Mouse (Mus musculus): ENCODE measurements around the gene Atp1b1. TPM values are rescaled to one million over a fixed set of nuclear protein-coding genes. Genes with fewer than 3 reads are reported as not detected.

Gene Atp1b1
- polyA plus RNA-seq, 1 experiment from 2014 or later: 306 TPM

- no peak overlapping the region for H3K9ac ChIP-seq (ENCODE audit: low read length)
- H3K4me1 ChIP-seq (ENCODE audit: control insufficient read depth, insufficient read depth, low read length): peaks cover 17% of the 10 kb centered on the region
- no peak overlapping the region for H3K27ac ChIP-seq (ENCODE audit: low read length)
- no peaks in the 10 kb centered on the region for H3K9me3 ChIP-seq (replicated peaks; ENCODE audit: control insufficient read depth, low read length)
- ATAC-seq (replicated peaks; ENCODE audit: extremely low read depth, insufficient read depth, low FRiP score): no peak
- no peaks in the 10 kb centered on the region for H3K27me3 ChIP-seq (ENCODE audit: control insufficient read depth, insufficient read depth, low read length)
- 89% methylated on average over 5 of the region's 5 CpGs for WGBS
- H3K36me3 ChIP-seq (ENCODE audit: control insufficient read depth, insufficient read depth): no peaks in the 10 kb centered on the region
- H3K4me3 ChIP-seq (ENCODE audit: low read length): no peak overlapping the region
- no peak overlapping the region for H3K4me2 ChIP-seq (ENCODE audit: low read depth, low read length)
These were observed 13.5 kb upstream of the Atp1b1 start for GRCm38 (mm10) chr1:164471632-164472031.

GRCm38 (mm10) chr1:164470985-164471384, 12.8 kb upstream of the Atp1b1 start:
- H3K27ac ChIP-seq (ENCODE audit: low read length): no peak overlapping the region
- H3K4me2 ChIP-seq (ENCODE audit: low read depth, low read length): no peak overlapping the region
- no peaks in the 10 kb centered on the region for H3K27me3 ChIP-seq (ENCODE audit: control insufficient read depth, insufficient read depth, low read length)
- ATAC-seq (replicated peaks; ENCODE audit: extremely low read depth, insufficient read depth, low FRiP score): no peak
- H3K4me3 ChIP-seq (ENCODE audit: low read length): no peak overlapping the region
- 70% methylated on average over 6 of the region's 6 CpGs for WGBS
- no peak overlapping the region for H3K9ac ChIP-seq (ENCODE audit: low read length)
- no peaks in the 10 kb centered on the region for H3K9me3 ChIP-seq (replicated peaks; ENCODE audit: control insufficient read depth, low read length)
- H3K36me3 ChIP-seq (ENCODE audit: control insufficient read depth, insufficient read depth): no peaks in the 10 kb centered on the region
- peaks cover 17% of the 10 kb centered on the region for H3K4me1 ChIP-seq (ENCODE audit: control insufficient read depth, insufficient read depth, low read length)

- 83% methylated on average over 8 of the region's 8 CpGs for WGBS
- Histone ChIP-seq H3K4me1 (ENCODE audit: control insufficient read depth, insufficient read depth, low read length) (no peaks in the 10 kb centered on the region), H3K27me3 (ENCODE audit: control insufficient read depth, insufficient read depth, low read length) (no peaks in the 10 kb centered on the region), H3K9me3 (replicated peaks; ENCODE audit: control insufficient read depth, low read length) (no peaks in the 10 kb centered on the region), H3K9ac (ENCODE audit: low read length) (no peak overlapping the region), H3K4me2 (ENCODE audit: low read depth, low read length) (no peak overlapping the region), H3K27ac (ENCODE audit: low read length) (no peak overlapping the region), H3K36me3 (ENCODE audit: control insufficient read depth, insufficient read depth) (no peaks in the 10 kb centered on the region), H3K4me3 (ENCODE audit: low read length) (no peak overlapping the region)
- no peak for ATAC-seq (replicated peaks; ENCODE audit: extremely low read depth, insufficient read depth, low FRiP score)
These were observed 10.2 kb upstream of the Atp1b1 start for GRCm38 (mm10) chr1:164468329-164468728.

GRCm38 (mm10) chr1:164467406-164467805, 9.3 kb upstream of the Atp1b1 start:
- Histone ChIP-seq H3K27me3 (ENCODE audit: control insufficient read depth, insufficient read depth, low read length) (no peaks in the 10 kb centered on the region), H3K9ac (ENCODE audit: low read length) (no peak overlapping the region), H3K9me3 (replicated peaks; ENCODE audit: control insufficient read depth, low read length) (no peaks in the 10 kb centered on the region), H3K4me1 (ENCODE audit: control insufficient read depth, insufficient read depth, low read length) (peaks cover 2% of the 10 kb centered on the region; the same call in 1 of the 2 replicates), H3K4me2 (ENCODE audit: low read depth, low read length) (no peak overlapping the region), H3K36me3 (ENCODE audit: control insufficient read depth, insufficient read depth) (no peaks in the 10 kb centered on the region), H3K27ac (ENCODE audit: low read length) (no peak overlapping the region), H3K4me3 (ENCODE audit: low read length) (no peak overlapping the region)
- ATAC-seq (replicated peaks; ENCODE audit: extremely low read depth, insufficient read depth, low FRiP score): no peak
- WGBS: 90% methylated on average over 10 of the region's 10 CpGs

GRCm38 (mm10) chr1:164461726-164462125, 3.6 kb upstream of the Atp1b1 start:
- no peaks in the 10 kb centered on the region for H3K9me3 ChIP-seq (replicated peaks; ENCODE audit: control insufficient read depth, low read length)
- H3K9ac ChIP-seq (ENCODE audit: low read length): peak overlapping the region; percentile 3
- peaks cover 28% of the 10 kb centered on the region for H3K4me1 ChIP-seq (ENCODE audit: control insufficient read depth, insufficient read depth, low read length)
- no peaks in the 10 kb centered on the region for H3K36me3 ChIP-seq (ENCODE audit: control insufficient read depth, insufficient read depth)
- H3K27me3 ChIP-seq (ENCODE audit: control insufficient read depth, insufficient read depth, low read length): peaks cover 2% of the 10 kb centered on the region; the same call in 1 of the 2 replicates
- ATAC-seq (replicated peaks; ENCODE audit: extremely low read depth, insufficient read depth, low FRiP score): peak; percentile 38
- 22% methylated on average over 10 of the region's 10 CpGs for WGBS
- H3K4me3 ChIP-seq (ENCODE audit: low read length): peak overlapping the region; percentile 4; the same call in 1 of the 2 replicates
- peak overlapping the region; percentile 44 for H3K4me2 ChIP-seq (ENCODE audit: low read depth, low read length)
- H3K27ac ChIP-seq (ENCODE audit: low read length): peak overlapping the region; percentile 82

- peaks cover 28% of the 10 kb centered on the region for H3K4me1 ChIP-seq (ENCODE audit: control insufficient read depth, insufficient read depth, low read length)
- H3K9ac ChIP-seq (ENCODE audit: low read length): peak overlapping the region; percentile 3
- H3K27ac ChIP-seq (ENCODE audit: low read length): peak overlapping the region; percentile 82
- H3K4me3 ChIP-seq (ENCODE audit: low read length): peak overlapping the region; percentile 4; the same call in 1 of the 2 replicates
- WGBS: 59% methylated on average over 13 of the region's 13 CpGs
- no peaks in the 10 kb centered on the region for H3K36me3 ChIP-seq (ENCODE audit: control insufficient read depth, insufficient read depth)
- no peak for ATAC-seq (replicated peaks; ENCODE audit: extremely low read depth, insufficient read depth, low FRiP score)
- no peaks in the 10 kb centered on the region for H3K9me3 ChIP-seq (replicated peaks; ENCODE audit: control insufficient read depth, low read length)
- peaks cover 2% of the 10 kb centered on the region; the same call in 1 of the 2 replicates for H3K27me3 ChIP-seq (ENCODE audit: control insufficient read depth, insufficient read depth, low read length)
- peak overlapping the region; percentile 44 for H3K4me2 ChIP-seq (ENCODE audit: low read depth, low read length)
These were observed 3.0 kb upstream of the Atp1b1 start for GRCm38 (mm10) chr1:164460921-164461697.

GRCm38 (mm10) chr1:164459127-164459905, 1.2 kb upstream of the Atp1b1 start:
- Histone ChIP-seq H3K9ac (ENCODE audit: low read length) (peak overlapping the region; percentile 99), H3K27ac (ENCODE audit: low read length) (peak overlapping the region; percentile 98)
- no peak for ATAC-seq (replicated peaks; ENCODE audit: extremely low read depth, insufficient read depth, low FRiP score)

GRCm38 (mm10) chr1:164458621-164459051, 481 bp upstream of the Atp1b1 start:
- 1% methylated on average over 22 of the region's 22 CpGs for WGBS
- H3K36me3 ChIP-seq (ENCODE audit: control insufficient read depth, insufficient read depth): no peaks in the 10 kb centered on the region
- peak overlapping the region; percentile 99 for H3K9ac ChIP-seq (ENCODE audit: low read length)
- H3K9me3 ChIP-seq (replicated peaks; ENCODE audit: control insufficient read depth, low read length): no peaks in the 10 kb centered on the region
- peak overlapping the region; percentile 87 for H3K4me3 ChIP-seq (ENCODE audit: low read length)
- peak overlapping the region; percentile 61 for H3K4me2 ChIP-seq (ENCODE audit: low read depth, low read length)
- peaks cover 2% of the 10 kb centered on the region; the same call in 1 of the 2 replicates for H3K27me3 ChIP-seq (ENCODE audit: control insufficient read depth, insufficient read depth, low read length)
- peak overlapping the region; percentile 98 for H3K27ac ChIP-seq (ENCODE audit: low read length)
- ATAC-seq (replicated peaks; ENCODE audit: extremely low read depth, insufficient read depth, low FRiP score): peak; percentile 25
- H3K4me1 ChIP-seq (ENCODE audit: control insufficient read depth, insufficient read depth, low read length): peaks cover 39% of the 10 kb centered on the region

More at GRCm38 (mm10) chr1:164459127-164459905, 1.2 kb upstream of the Atp1b1 start:
- H3K36me3 ChIP-seq (ENCODE audit: control insufficient read depth, insufficient read depth): no peaks in the 10 kb centered on the region
- peak overlapping the region; percentile 87 for H3K4me3 ChIP-seq (ENCODE audit: low read length)
- 41% methylated on average over 12 of the region's 12 CpGs for WGBS
- peak overlapping the region; percentile 61 for H3K4me2 ChIP-seq (ENCODE audit: low read depth, low read length)
- H3K9me3 ChIP-seq (replicated peaks; ENCODE audit: control insufficient read depth, low read length): no peaks in the 10 kb centered on the region
- peaks cover 33% of the 10 kb centered on the region for H3K4me1 ChIP-seq (ENCODE audit: control insufficient read depth, insufficient read depth, low read length)
- H3K27me3 ChIP-seq (ENCODE audit: control insufficient read depth, insufficient read depth, low read length): peaks cover 2% of the 10 kb centered on the region; the same call in 1 of the 2 replicates
